Mouse (Mus musculus) hindbrain, embryonic 13.5 days (tissue): ENCODE data around the gene Ccrl2. TPM values are rescaled to one million over a fixed set of nuclear protein-coding genes. Genes with fewer than 3 reads are reported as not detected.

Experiments used
- ATAC-seq: fragments of 200-750 bp; cut with Nextera tagmentation; 2 replicates; pipeline ENCODE4 v1.8.0; 2017; ENCODE audit warnings: moderate TSS enrichment; ENCODE audit not compliant: low FRiP score
- H3K27ac ChIP-seq: fragments of 300-500 bp; sonication (generic); 2 replicates; pipeline ENCODE4 v1.5.1; 2015; ENCODE audit warnings: inconsistent platforms, mild to moderate bottlenecking, moderate library complexity
- H3K27me3 ChIP-seq: fragments of 300-500 bp; sonication (generic); 2 replicates; pipeline ENCODE4 v1.6.1; 2015; ENCODE audit warnings: mild to moderate bottlenecking, inconsistent platforms
- H3K36me3 ChIP-seq: fragments of 300-500 bp; sonication (generic); 2 replicates; pipeline ENCODE4 v1.6.1; 2015; ENCODE audit warnings: mild to moderate bottlenecking, inconsistent platforms
- H3K4me1 ChIP-seq: fragments of 300-500 bp; sonication (generic); replicated peaks from 2 replicates; pipeline ENCODE4 v1.6.1; 2015; ENCODE audit warnings: inconsistent platforms
- H3K4me2 ChIP-seq: fragments of 300-500 bp; sonication (generic); 2 replicates; pipeline ENCODE4 v1.6.1; 2015; ENCODE audit warnings: inconsistent platforms, mild to moderate bottlenecking, moderate library complexity
- H3K4me3 ChIP-seq: fragments of 300-500 bp; sonication (generic); 2 replicates; pipeline ENCODE4 v1.5.1; 2015; ENCODE audit warnings: mild to moderate bottlenecking, inconsistent platforms
- H3K9ac ChIP-seq: fragments of 300-500 bp; sonication (generic); 2 replicates; pipeline ENCODE4 v1.6.1; 2015; ENCODE audit warnings: mild to moderate bottlenecking, inconsistent platforms
- H3K9me3 ChIP-seq: fragments of 300-500 bp; sonication (generic); 2 replicates; pipeline ENCODE4 v1.6.1; 2016; ENCODE audit warnings: inconsistent platforms
- WGBS: fragments of 180-500 bp; shearing (Covaris S2); methylation state at CpG from one replicate; pipeline ENCODE4 v1.1.7; 2015; 5-methylcytosine and 5-hydroxymethylcytosine counted together
- polyA plus RNA-seq: library from polyadenylated mRNA; unstranded; fragments of >200 nt; fragmentation: Nextera tagmentation; extraction: Ambion mirVana; gene quantifications from 2 replicates; pipeline ENCODE4 v1.2.1, GENCODE M21; 2015

The Ccrl2 gene
- 0.91 and 1.3 TPM in 2 replicates for polyA plus RNA-seq

DNA sequence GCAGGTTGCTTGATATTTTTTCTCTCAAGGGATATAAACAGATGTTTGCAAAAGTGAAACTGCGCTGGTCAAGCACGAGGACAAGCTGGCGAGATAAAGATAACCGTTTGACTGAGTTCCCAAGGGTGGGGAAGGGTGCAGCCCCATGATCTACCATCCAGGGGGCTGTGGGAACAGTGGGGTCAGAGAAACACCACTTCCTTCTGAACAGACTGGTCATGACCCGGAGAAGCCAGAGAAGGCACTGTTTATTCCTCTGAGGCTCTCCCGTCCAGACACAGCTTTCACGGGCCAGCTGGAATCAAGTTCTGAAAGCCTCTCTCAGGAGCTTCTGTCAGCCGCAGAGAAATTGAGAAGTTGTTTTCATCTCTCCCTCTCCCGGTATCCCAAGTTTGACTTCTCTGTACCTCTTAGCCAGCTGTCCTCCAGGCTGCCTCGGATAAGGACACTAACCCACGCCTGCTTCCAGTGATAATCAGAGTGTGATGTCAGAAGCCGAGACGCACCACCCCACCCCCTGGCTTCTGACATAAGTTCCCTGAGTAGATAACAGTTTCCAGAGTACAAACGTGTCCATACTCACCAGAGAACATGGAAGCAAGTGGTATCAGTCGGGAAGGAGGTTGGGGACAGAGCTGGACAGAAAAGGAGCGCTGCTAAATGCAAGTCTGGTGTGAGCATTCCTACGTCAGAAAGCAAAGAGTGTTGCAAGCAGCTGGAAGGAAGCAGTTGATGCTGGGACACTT is at the start of gene Ccrl2:
TSS of gene Ccrl2 (minus strand) at position 722 of the 746 bp plus-strand sequence.
- no peak within 1 kb of the TSS for H3K9ac ChIP-seq
- no peaks in the 10 kb centered on the region for H3K36me3 ChIP-seq
- no peaks in the 10 kb centered on the region for H3K4me1 ChIP-seq
- H3K27ac ChIP-seq, result no peak within 1 kb of the TSS
- no peaks in the 10 kb centered on the region for H3K9me3 ChIP-seq
- H3K27me3 ChIP-seq, result no peaks in the 10 kb centered on the region
- H3K4me2 ChIP-seq, result peak within 1 kb of the TSS; percentile 32
- peak within 1 kb of the TSS; percentile 7; the same call in 1 of the 2 replicates for H3K4me3 ChIP-seq
- ATAC-seq, result no peak
- 60% methylated on average over 17 of the region's 17 CpGs for WGBS

GRCm38 (mm10) chr9:111103893-111104292 is 46.6 kb upstream of the Ccrl2 start:
- Histone ChIP-seq H3K9me3 (no peaks in the 10 kb centered on the region), H3K4me2 (no peak overlapping the region), H3K4me3 (no peak overlapping the region), H3K4me1 (no peaks in the 10 kb centered on the region), H3K36me3 (no peaks in the 10 kb centered on the region), H3K9ac (no peak overlapping the region), H3K27me3 (no peaks in the 10 kb centered on the region), H3K27ac (no peak overlapping the region)
- ATAC-seq, result no peak
- WGBS, result 94% methylated on average over 5 of the region's 5 CpGs

- Histone ChIP-seq H3K36me3 (no peaks in the 10 kb centered on the region), H3K27ac (no peak overlapping the region), H3K4me2 (no peak overlapping the region), H3K4me3 (no peak overlapping the region), H3K9me3 (no peaks in the 10 kb centered on the region), H3K27me3 (no peaks in the 10 kb centered on the region), H3K4me1 (no peaks in the 10 kb centered on the region), H3K9ac (no peak overlapping the region)
- ATAC-seq, result no peak
- 82% methylated on average over 5 of the region's 5 CpGs for WGBS
Observed at GRCm38 (mm10) chr9:111103293-111103692, 46.0 kb upstream of the Ccrl2 start.

GRCm38 (mm10) chr9:111100406-111100805 is 43.1 kb upstream of the Ccrl2 start:
- WGBS, result 91% methylated on average over 3 of the region's 3 CpGs
- Histone ChIP-seq H3K9ac (no peak overlapping the region), H3K27me3 (no peaks in the 10 kb centered on the region), H3K36me3 (no peaks in the 10 kb centered on the region), H3K27ac (no peak overlapping the region), H3K4me1 (no peaks in the 10 kb centered on the region), H3K9me3 (no peaks in the 10 kb centered on the region), H3K4me2 (no peak overlapping the region), H3K4me3 (no peak overlapping the region)
- no peak for ATAC-seq

GRCm38 (mm10) chr9:111097543-111097942 is 40.2 kb upstream of the Ccrl2 start:
- no peak overlapping the region for H3K9ac ChIP-seq
- H3K4me3 ChIP-seq, result no peak overlapping the region
- H3K4me1 ChIP-seq, result peaks cover 2% of the 10 kb centered on the region; the same call in 1 of the 2 replicates
- no peaks in the 10 kb centered on the region for H3K27me3 ChIP-seq
- no peak for ATAC-seq
- no peak overlapping the region for H3K27ac ChIP-seq
- WGBS, result 68% methylated on average over 6 of the region's 6 CpGs
- H3K9me3 ChIP-seq, result no peaks in the 10 kb centered on the region
- no peak overlapping the region for H3K4me2 ChIP-seq
- no peaks in the 10 kb centered on the region for H3K36me3 ChIP-seq

DNA sequence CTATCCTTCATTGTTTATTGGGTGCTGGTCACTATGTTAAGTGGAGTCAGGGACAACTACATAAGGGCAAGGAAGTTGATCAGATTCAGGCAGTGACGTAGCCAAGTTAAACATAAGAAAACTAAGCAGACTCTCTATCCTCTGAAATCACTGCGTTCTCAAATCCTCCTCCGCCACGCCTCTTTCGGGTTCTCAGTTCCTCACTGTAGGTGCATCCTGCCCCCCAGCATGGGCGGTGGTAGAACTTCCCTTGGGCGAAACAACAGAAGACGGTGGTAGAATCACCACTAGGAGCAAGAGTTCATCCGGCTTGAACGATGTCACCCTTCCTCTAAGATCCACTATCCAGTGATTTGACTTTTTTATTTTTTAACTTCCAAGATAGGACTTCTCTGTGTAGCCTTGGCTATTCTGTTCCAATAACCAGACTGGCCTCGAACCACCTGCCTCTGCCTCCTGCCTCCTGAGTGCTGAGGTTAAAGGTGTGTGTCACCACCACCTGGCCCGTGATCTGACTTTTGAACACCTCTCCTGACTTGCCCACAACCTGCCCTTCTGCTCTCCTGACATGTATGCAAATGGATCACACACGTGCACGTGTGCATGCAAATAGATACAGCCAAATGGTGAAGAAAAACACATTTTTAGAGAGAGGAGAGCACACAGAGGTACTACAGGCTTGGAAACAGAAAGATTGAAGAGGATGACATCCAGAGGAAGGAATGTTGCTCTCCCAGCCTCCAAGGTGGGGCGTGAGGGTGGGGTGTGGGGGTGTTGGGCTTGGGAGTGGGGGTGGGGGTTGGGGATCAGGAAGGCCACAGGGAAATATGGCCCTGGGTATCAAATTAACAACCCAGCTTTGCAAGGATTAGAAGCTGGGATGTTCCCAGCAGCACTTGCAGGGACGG is 39.4 kb upstream of the Ccrl2 start:
- ATAC-seq, result no peak
- Histone ChIP-seq H3K4me3 (no peak overlapping the region), H3K36me3 (no peaks in the 10 kb centered on the region), H3K4me1 (peaks cover 2% of the 10 kb centered on the region; the same call in 1 of the 2 replicates), H3K27ac (no peak overlapping the region), H3K27me3 (no peaks in the 10 kb centered on the region), H3K9me3 (no peaks in the 10 kb centered on the region), H3K4me2 (no peak overlapping the region), H3K9ac (no peak overlapping the region)
- 89% methylated on average over 16 of the region's 16 CpGs for WGBS

GRCm38 (mm10) chr9:111095710-111096109 is 38.4 kb upstream of the Ccrl2 start:
- ATAC-seq, result no peak
- 89% methylated on average over 7 of the region's 7 CpGs for WGBS
- H3K4me2 ChIP-seq, result no peak overlapping the region
- no peak overlapping the region for H3K9ac ChIP-seq
- H3K27ac ChIP-seq, result no peak overlapping the region
- no peaks in the 10 kb centered on the region for H3K9me3 ChIP-seq
- no peaks in the 10 kb centered on the region for H3K36me3 ChIP-seq
- H3K27me3 ChIP-seq, result no peaks in the 10 kb centered on the region
- H3K4me3 ChIP-seq, result no peak overlapping the region
- peaks cover 2% of the 10 kb centered on the region; the same call in 1 of the 2 replicates for H3K4me1 ChIP-seq

DNA sequence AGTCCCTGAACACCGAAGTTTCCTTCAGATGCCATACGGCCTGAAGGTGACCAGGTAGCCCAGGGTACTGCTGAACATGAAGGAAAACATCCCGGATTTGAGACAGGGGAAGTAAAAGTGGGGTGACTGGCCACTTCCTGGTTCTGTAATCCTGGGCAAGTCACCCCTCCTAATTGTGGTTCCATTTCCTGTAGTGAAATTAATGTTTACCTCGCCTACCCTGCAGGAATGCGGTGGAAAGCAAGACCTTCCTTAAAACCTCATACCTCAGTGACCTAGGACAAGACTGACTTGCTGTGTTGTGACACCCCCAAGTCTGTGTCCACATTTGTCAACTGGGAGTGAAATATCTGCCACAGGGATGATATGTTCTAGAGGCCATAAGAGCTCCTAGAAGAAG is 37.3 kb upstream of the Ccrl2 start:
- 72% methylated on average over 5 of the region's 5 CpGs for WGBS
- Histone ChIP-seq H3K27ac (no peak overlapping the region), H3K36me3 (no peaks in the 10 kb centered on the region), H3K9ac (no peak overlapping the region), H3K9me3 (no peaks in the 10 kb centered on the region), H3K4me2 (no peak overlapping the region), H3K4me3 (no peak overlapping the region), H3K4me1 (peaks cover 2% of the 10 kb centered on the region; the same call in 1 of the 2 replicates), H3K27me3 (no peaks in the 10 kb centered on the region)
- ATAC-seq, result no peak

DNA sequence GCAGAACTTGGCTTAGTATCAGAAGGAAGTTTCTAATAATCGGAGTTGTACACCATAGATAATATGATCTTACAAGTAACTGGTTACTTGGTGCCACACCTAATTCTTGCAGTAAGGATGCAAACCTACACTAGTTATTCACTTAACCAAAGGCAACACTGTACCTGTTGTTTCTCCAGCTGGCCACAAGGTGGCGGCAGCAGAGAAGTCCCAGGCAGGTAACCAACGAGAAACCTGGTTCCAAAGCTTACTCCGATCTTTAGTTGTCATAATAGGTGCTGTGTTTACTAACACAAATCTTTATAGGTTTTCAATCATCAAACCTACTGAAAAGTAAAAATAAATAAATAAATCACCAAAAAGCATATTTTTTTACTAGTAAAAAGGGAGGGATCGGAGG is 35.8 kb upstream of the Ccrl2 start:
- no peak overlapping the region for H3K4me3 ChIP-seq
- ATAC-seq, result no peak
- H3K27ac ChIP-seq, result no peak overlapping the region
- no peak overlapping the region for H3K9ac ChIP-seq
- WGBS, result 29% methylated on average over 5 of the region's 5 CpGs
- H3K4me1 ChIP-seq, result peaks cover 12% of the 10 kb centered on the region
- H3K36me3 ChIP-seq, result no peaks in the 10 kb centered on the region
- no peak overlapping the region for H3K4me2 ChIP-seq
- H3K9me3 ChIP-seq, result no peaks in the 10 kb centered on the region
- no peaks in the 10 kb centered on the region for H3K27me3 ChIP-seq

DNA sequence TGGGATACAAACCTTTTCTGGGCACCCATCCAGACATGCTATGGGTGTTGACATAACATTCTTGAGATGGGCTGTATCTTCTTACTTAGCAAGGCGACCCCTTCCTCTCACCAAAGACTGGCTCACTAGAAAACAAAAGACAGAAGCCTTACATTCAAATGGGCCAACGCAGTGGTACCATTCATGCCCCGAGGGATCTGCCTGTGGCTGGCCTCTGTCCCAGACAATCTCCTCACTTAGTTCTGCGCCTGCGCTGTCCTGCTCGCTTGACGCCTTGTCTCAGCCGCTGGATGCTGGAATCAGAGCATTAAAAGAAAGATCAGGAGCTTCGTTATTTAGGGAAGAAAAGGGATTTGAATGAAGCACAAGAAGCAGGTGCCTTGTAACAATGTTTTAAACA is 35.3 kb upstream of the Ccrl2 start:
- Histone ChIP-seq H3K36me3 (no peaks in the 10 kb centered on the region), H3K9ac (no peak overlapping the region), H3K27ac (no peak overlapping the region), H3K9me3 (no peaks in the 10 kb centered on the region), H3K4me2 (no peak overlapping the region), H3K4me1 (peaks cover 12% of the 10 kb centered on the region), H3K4me3 (no peak overlapping the region), H3K27me3 (no peaks in the 10 kb centered on the region)
- 63% methylated on average over 9 of the region's 9 CpGs for WGBS
- ATAC-seq, result no peak

- 28% methylated on average over 7 of the region's 7 CpGs for WGBS
- H3K27ac ChIP-seq, result no peak overlapping the region
- H3K4me3 ChIP-seq, result no peak overlapping the region
- H3K27me3 ChIP-seq, result no peaks in the 10 kb centered on the region
- no peak overlapping the region for H3K9ac ChIP-seq
- no peak for ATAC-seq
- no peaks in the 10 kb centered on the region for H3K9me3 ChIP-seq
- no peak overlapping the region for H3K4me2 ChIP-seq
- H3K36me3 ChIP-seq, result no peaks in the 10 kb centered on the region
- H3K4me1 ChIP-seq, result peaks cover 12% of the 10 kb centered on the region
Observed at GRCm38 (mm10) chr9:111088886-111089285, 31.6 kb upstream of the Ccrl2 start.

- H3K9ac ChIP-seq, result no peak overlapping the region
- H3K9me3 ChIP-seq, result no peaks in the 10 kb centered on the region
- peaks cover 12% of the 10 kb centered on the region for H3K4me1 ChIP-seq
- no peaks in the 10 kb centered on the region for H3K36me3 ChIP-seq
- H3K4me2 ChIP-seq, result no peak overlapping the region
- WGBS, result 12% methylated on average over 5 of the region's 5 CpGs
- ATAC-seq, result no peak
- H3K27ac ChIP-seq, result no peak overlapping the region
- H3K27me3 ChIP-seq, result no peaks in the 10 kb centered on the region
- no peak overlapping the region for H3K4me3 ChIP-seq
Observed at GRCm38 (mm10) chr9:111087960-111088359, 30.6 kb upstream of the Ccrl2 start.
